Mouse (Mus musculus): ENCODE data around the gene Clic5. TPM values are rescaled to one million over a fixed set of nuclear protein-coding genes. Genes with fewer than 3 reads are reported as not detected.

Gene Clic5
- polyA plus RNA-seq, 1 experiment: 1.9 TPM

- no peaks in the 10 kb centered on the region for H3K27me3 ChIP-seq (ENCODE audit: control insufficient read depth, insufficient read depth, insufficient read length)
- no peak overlapping the region for H3K4me2 ChIP-seq (ENCODE audit: low read depth)
- no peak overlapping the region for H3ac ChIP-seq (ENCODE audit: control insufficient read depth, insufficient read length)
- TF ChIP-seq TCF3 (IDR thresholded peaks at IDR 0.05; ENCODE audit: insufficient read length, low read depth) (no peak), SRF (IDR thresholded peaks at IDR 0.05; ENCODE audit: control insufficient read depth, insufficient read length, low read depth) (no peak), E2F4 (IDR thresholded peaks at IDR 0.05; ENCODE audit: insufficient read depth) (no peak), MYOG (IDR thresholded peaks at IDR 0.05; ENCODE audit: control insufficient read depth in 1 of 3, insufficient read depth in 1 of 3, insufficient read length in 2 of 3, low read depth in 2 of 3) (no peak), CEBPB (IDR thresholded peaks at IDR 0.05; ENCODE audit: insufficient read depth, poor library complexity, severe bottlenecking) (no peak), MYOD1 (IDR thresholded peaks at IDR 0.05; ENCODE audit: control insufficient read depth in 1 of 3, insufficient read length in 2 of 3, low read depth in 2 of 3) (no peak), MAX (IDR thresholded peaks at IDR 0.05; ENCODE audit: low read depth) (no peak)
- no peaks in the 10 kb centered on the region for H3K79me2 ChIP-seq (ENCODE audit: control insufficient read depth, insufficient read depth)
- H3K36me3 ChIP-seq (ENCODE audit: control insufficient read depth, insufficient read depth): no peaks in the 10 kb centered on the region
- H3K4me3 ChIP-seq: no peak overlapping the region
Measured at GRCm38 (mm10) chr17:44151889-44152288, 36.5 kb upstream of the Clic5 start.

GRCm38 (mm10) chr17:44153871-44154270 lies 34.5 kb upstream of the Clic5 start:
- H3K79me2 ChIP-seq (ENCODE audit: control insufficient read depth, insufficient read depth): no peaks in the 10 kb centered on the region
- TF ChIP-seq CEBPB (IDR thresholded peaks at IDR 0.05; ENCODE audit: insufficient read depth, poor library complexity, severe bottlenecking) (no peak), MAX (IDR thresholded peaks at IDR 0.05; ENCODE audit: low read depth) (no peak), USF1 (IDR thresholded peaks at IDR 0.05; ENCODE audit: low read depth) (no peak), MYOD1 (IDR thresholded peaks at IDR 0.05; ENCODE audit: control insufficient read depth in 1 of 3, insufficient read length in 2 of 3, low read depth in 2 of 3) (no peak), POLR2AphosphoS2 (IDR thresholded peaks at IDR 0.05; ENCODE audit: insufficient read length, low read depth) (no peak), TCF12 (IDR thresholded peaks at IDR 0.05; ENCODE audit: insufficient read depth, poor library complexity, severe bottlenecking) (no peak), E2F4 (IDR thresholded peaks at IDR 0.05; ENCODE audit: insufficient read depth) (no peak), MYOG (IDR thresholded peaks at IDR 0.05; ENCODE audit: control insufficient read depth in 1 of 3, insufficient read depth in 1 of 3, insufficient read length in 2 of 3, low read depth in 2 of 3) (no peak), SRF (IDR thresholded peaks at IDR 0.05; ENCODE audit: control insufficient read depth, insufficient read length, low read depth) (no peak), POLR2A (IDR thresholded peaks at IDR 0.05; ENCODE audit: insufficient read length, low read depth) (no peak), TCF3 (IDR thresholded peaks at IDR 0.05; ENCODE audit: insufficient read length, low read depth) (no peak), REST (IDR thresholded peaks at IDR 0.05; ENCODE audit: insufficient read depth, insufficient read length) (no peak)
- H3K4me2 ChIP-seq (ENCODE audit: low read depth): no peak overlapping the region
- H3ac ChIP-seq (ENCODE audit: control insufficient read depth, insufficient read length): no peak overlapping the region
- no peaks in the 10 kb centered on the region for H3K36me3 ChIP-seq (ENCODE audit: control insufficient read depth, insufficient read depth)
- H3K4me3 ChIP-seq: no peak overlapping the region
- H3K27me3 ChIP-seq (ENCODE audit: control insufficient read depth, insufficient read depth, insufficient read length): no peaks in the 10 kb centered on the region

DNA sequence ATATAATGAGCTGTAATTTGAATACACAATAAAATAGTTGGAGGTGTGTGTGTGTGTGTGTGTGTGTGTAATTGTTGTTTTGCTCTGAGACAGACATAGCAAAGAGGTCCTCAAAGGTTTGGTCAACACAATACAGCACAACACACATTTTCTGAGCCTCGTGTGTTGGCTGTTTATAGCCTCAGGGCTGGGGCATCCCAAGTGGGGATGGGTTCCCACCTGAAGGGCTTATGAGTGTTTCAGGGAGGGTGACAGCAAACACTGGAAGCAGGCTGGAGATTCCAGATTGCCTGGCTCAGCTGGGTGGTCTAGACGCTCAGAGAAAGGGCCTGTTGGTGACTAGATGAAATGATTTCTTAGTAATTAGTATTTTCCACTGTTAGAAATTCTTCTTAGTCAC lies 33.2 kb upstream of the Clic5 start:
- H3K4me3 ChIP-seq: no peak overlapping the region
- no peak for TF ChIP-seq MYOD1 (IDR thresholded peaks at IDR 0.05; ENCODE audit: control insufficient read depth in 1 of 3, insufficient read length in 2 of 3, low read depth in 2 of 3)
- no peak for TF ChIP-seq TCF12 (IDR thresholded peaks at IDR 0.05; ENCODE audit: insufficient read depth, poor library complexity, severe bottlenecking)
- no peak for TF ChIP-seq USF1 (IDR thresholded peaks at IDR 0.05; ENCODE audit: low read depth)
- no peak for TF ChIP-seq CEBPB (IDR thresholded peaks at IDR 0.05; ENCODE audit: insufficient read depth, poor library complexity, severe bottlenecking)
- no peak for TF ChIP-seq POLR2AphosphoS2 (IDR thresholded peaks at IDR 0.05; ENCODE audit: insufficient read length, low read depth)
- TF ChIP-seq E2F4 (IDR thresholded peaks at IDR 0.05; ENCODE audit: insufficient read depth): no peak
- TF ChIP-seq MAX (IDR thresholded peaks at IDR 0.05; ENCODE audit: low read depth): no peak
- TF ChIP-seq MYOG (IDR thresholded peaks at IDR 0.05; ENCODE audit: control insufficient read depth in 1 of 3, insufficient read depth in 1 of 3, insufficient read length in 2 of 3, low read depth in 2 of 3): no peak
- TF ChIP-seq POLR2A (IDR thresholded peaks at IDR 0.05; ENCODE audit: insufficient read length, low read depth): no peak
- no peak for TF ChIP-seq REST (IDR thresholded peaks at IDR 0.05; ENCODE audit: insufficient read depth, insufficient read length)
- TF ChIP-seq SRF (IDR thresholded peaks at IDR 0.05; ENCODE audit: control insufficient read depth, insufficient read length, low read depth): no peak
- TF ChIP-seq TCF3 (IDR thresholded peaks at IDR 0.05; ENCODE audit: insufficient read length, low read depth): no peak
- H3ac ChIP-seq (ENCODE audit: control insufficient read depth, insufficient read length): no peak overlapping the region
- H3K27me3 ChIP-seq (ENCODE audit: control insufficient read depth, insufficient read depth, insufficient read length): no peaks in the 10 kb centered on the region
- H3K79me2 ChIP-seq (ENCODE audit: control insufficient read depth, insufficient read depth): no peaks in the 10 kb centered on the region
- H3K36me3 ChIP-seq (ENCODE audit: control insufficient read depth, insufficient read depth): no peaks in the 10 kb centered on the region
- H3K4me2 ChIP-seq (ENCODE audit: low read depth): no peak overlapping the region

GRCm38 (mm10) chr17:44158186-44158585 lies 30.2 kb upstream of the Clic5 start:
- no peak overlapping the region for H3K4me3 ChIP-seq
- H3K36me3 ChIP-seq (ENCODE audit: control insufficient read depth, insufficient read depth): no peaks in the 10 kb centered on the region
- H3K79me2 ChIP-seq (ENCODE audit: control insufficient read depth, insufficient read depth): no peaks in the 10 kb centered on the region
- H3ac ChIP-seq (ENCODE audit: control insufficient read depth, insufficient read length): no peak overlapping the region
- TF ChIP-seq USF1 (IDR thresholded peaks at IDR 0.05; ENCODE audit: low read depth) (no peak), POLR2AphosphoS2 (IDR thresholded peaks at IDR 0.05; ENCODE audit: insufficient read length, low read depth) (no peak), MYOG (IDR thresholded peaks at IDR 0.05; ENCODE audit: control insufficient read depth in 1 of 3, insufficient read depth in 1 of 3, insufficient read length in 2 of 3, low read depth in 2 of 3) (no peak), MYOD1 (IDR thresholded peaks at IDR 0.05; ENCODE audit: control insufficient read depth in 1 of 3, insufficient read length in 2 of 3, low read depth in 2 of 3) (no peak), POLR2A (IDR thresholded peaks at IDR 0.05; ENCODE audit: insufficient read length, low read depth) (no peak)
- no peaks in the 10 kb centered on the region for H3K27me3 ChIP-seq (ENCODE audit: control insufficient read depth, insufficient read depth, insufficient read length)
- H3K4me2 ChIP-seq (ENCODE audit: low read depth): no peak overlapping the region

GRCm38 (mm10) chr17:44160449-44160848 lies 27.9 kb upstream of the Clic5 start:
- Histone ChIP-seq H3K36me3 (ENCODE audit: control insufficient read depth, insufficient read depth) (no peaks in the 10 kb centered on the region), H3K4me3 (no peak overlapping the region), H3K79me2 (ENCODE audit: control insufficient read depth, insufficient read depth) (no peaks in the 10 kb centered on the region), H3K4me2 (ENCODE audit: low read depth) (no peak overlapping the region), H3K27me3 (ENCODE audit: control insufficient read depth, insufficient read depth, insufficient read length) (no peaks in the 10 kb centered on the region), H3ac (ENCODE audit: control insufficient read depth, insufficient read length) (no peak overlapping the region)
- no peak for TF ChIP-seq E2F4 (IDR thresholded peaks at IDR 0.05; ENCODE audit: insufficient read depth)
- TF ChIP-seq TCF12 (IDR thresholded peaks at IDR 0.05; ENCODE audit: insufficient read depth, poor library complexity, severe bottlenecking): no peak
- no peak for TF ChIP-seq MYOG (IDR thresholded peaks at IDR 0.05; ENCODE audit: control insufficient read depth in 1 of 3, insufficient read depth in 1 of 3, insufficient read length in 2 of 3, low read depth in 2 of 3)
- TF ChIP-seq POLR2A (IDR thresholded peaks at IDR 0.05; ENCODE audit: insufficient read length, low read depth): no peak
- no peak for TF ChIP-seq REST (IDR thresholded peaks at IDR 0.05; ENCODE audit: insufficient read depth, insufficient read length)
- TF ChIP-seq TCF3 (IDR thresholded peaks at IDR 0.05; ENCODE audit: insufficient read length, low read depth): no peak
- TF ChIP-seq USF1 (IDR thresholded peaks at IDR 0.05; ENCODE audit: low read depth): no peak
- TF ChIP-seq MYOD1 (IDR thresholded peaks at IDR 0.05; ENCODE audit: control insufficient read depth in 1 of 3, insufficient read length in 2 of 3, low read depth in 2 of 3): no peak
- TF ChIP-seq POLR2AphosphoS2 (IDR thresholded peaks at IDR 0.05; ENCODE audit: insufficient read length, low read depth): no peak
- no peak for TF ChIP-seq CEBPB (IDR thresholded peaks at IDR 0.05; ENCODE audit: insufficient read depth, poor library complexity, severe bottlenecking)
- no peak for TF ChIP-seq MAX (IDR thresholded peaks at IDR 0.05; ENCODE audit: low read depth)
- TF ChIP-seq SRF (IDR thresholded peaks at IDR 0.05; ENCODE audit: control insufficient read depth, insufficient read length, low read depth): no peak
